Mouse (Mus musculus) liver, postnatal 0 days (tissue): Measurements from ENCODE around the gene Dtx3. TPM values are rescaled to one million over a fixed set of nuclear protein-coding genes. Genes with fewer than 3 reads are reported as not detected.
"Not testable (repeated sequence)": the region's sequence is repeated elsewhere in the genome, so short reads cannot be mapped to it uniquely, and the experiment has no call there.

ENCODE experiments used
- ATAC-seq: fragments of 200-750 bp; cut with Nextera tagmentation; 2 replicates; pipeline ENCODE4 v1.8.0; 2017; ENCODE audit warnings: mild to moderate bottlenecking, moderate library complexity
- DNase-seq: peaks from one replicate; pipeline ENCODE4 v3.0.0-alpha.2; 2016
- H3K27ac ChIP-seq: fragments of 300-500 bp; sonication (generic); 2 replicates; pipeline ENCODE4 v1.5.1; 2014; ENCODE audit warnings: antibody characterized with exemption, moderate library complexity, mild to moderate bottlenecking, low read depth
- H3K27me3 ChIP-seq: fragments of 300-500 bp; sonication (generic); 2 replicates; pipeline ENCODE4 v1.6.1; 2014; ENCODE audit warnings: low read length, control low read depth, mixed read lengths; ENCODE audit not compliant: insufficient read depth
- H3K36me3 ChIP-seq: fragments of 300-500 bp; sonication (generic); replicated peaks from 2 replicates; pipeline ENCODE4 v1.6.1; 2014; ENCODE audit warnings: mild to moderate bottlenecking, control low read depth, low read length, moderate library complexity, mixed read lengths; ENCODE audit not compliant: insufficient read depth
- H3K4me1 ChIP-seq: fragments of 300-500 bp; sonication (generic); 2 replicates; pipeline ENCODE4 v1.6.1; 2014; ENCODE audit warnings: antibody characterized with exemption, mild to moderate bottlenecking, control low read depth; ENCODE audit not compliant: insufficient read depth
- H3K4me2 ChIP-seq: fragments of 300-500 bp; sonication (generic); 2 replicates; pipeline ENCODE4 v1.6.1; 2014; ENCODE audit warnings: low read depth, mild to moderate bottlenecking, low read length, moderate library complexity, mixed read lengths
- H3K4me3 ChIP-seq: fragments of 300-500 bp; sonication (generic); 2 replicates; pipeline ENCODE4 v1.5.1; 2014; ENCODE audit warnings: low read depth, low read length
- H3K9ac ChIP-seq: fragments of 300-500 bp; sonication (generic); replicated peaks from 2 replicates; pipeline ENCODE4 v1.6.1; 2014; ENCODE audit warnings: mild to moderate bottlenecking, moderate library complexity
- H3K9me3 ChIP-seq: fragments of 300-500 bp; sonication (generic); 2 replicates; pipeline ENCODE4 v1.6.1; 2016; ENCODE audit warnings: mild to moderate bottlenecking, control low read depth, low read length, mixed read lengths
- CTCF ChIP-seq: sonication (generic); IDR thresholded peaks from 2 replicates; pipeline ENCODE4 v1.5.1; 2016; ENCODE audit warnings: antibody characterized with exemption, low read depth
- EP300 ChIP-seq: IDR thresholded peaks from 2 replicates; pipeline ENCODE4 v1.6.1; 2016; ENCODE audit warnings: antibody characterized with exemption, low read depth, mild to moderate bottlenecking
- WGBS: fragments of 180-500 bp; shearing (Covaris S2); extraction: QIAGEN DNeasy Blood & Tissue Kit; methylation state at CpG from one replicate; pipeline ENCODE4 v1.1.7; 2014; ENCODE audit not compliant: insufficient replicate concordance; 5-methylcytosine and 5-hydroxymethylcytosine counted together
- polyA plus RNA-seq: library from polyadenylated mRNA; unstranded; fragments of >200 nt; fragmentation: Nextera tagmentation; extraction: Ambion mirVana; gene quantifications from 2 replicates; pipeline ENCODE4 v1.2.1, GENCODE M21; 2015

Dtx3 gene
- polyA plus RNA-seq, 1 experiment from 2014 or later = 8.9 TPM

- H3K9me3 ChIP-seq = no peaks in the 10 kb centered on the region
- ATAC-seq = peak; percentile 70
- H3K9ac ChIP-seq = peak overlapping the region; percentile 95
- 11% methylated on average over 22 of the region's 22 CpGs for WGBS
- peak overlapping the region; percentile 99 for H3K4me2 ChIP-seq
- peak; percentile 66 for DNase-seq
- H3K27ac ChIP-seq = peak overlapping the region; percentile 89
- H3K4me1 ChIP-seq = peaks cover 27% of the 10 kb centered on the region
- H3K27me3 ChIP-seq = peaks cover 7% of the 10 kb centered on the region; the same call in 1 of the 2 replicates
- H3K36me3 ChIP-seq = peaks cover 18% of the 10 kb centered on the region
- H3K4me3 ChIP-seq = peak overlapping the region; percentile 95
- TF ChIP-seq CTCF (no peak), EP300 (no peak)
Observed at GRCm38 (mm10) chr10:127194428-127195327, 850 bp downstream of the Dtx3 start.

GRCm38 (mm10) chr10:127193011-127193410 is 2.5 kb downstream of the Dtx3 start:
- no peak overlapping the region for H3K4me2 ChIP-seq
- H3K36me3 ChIP-seq = peaks cover 2% of the 10 kb centered on the region; the same call in 1 of the 2 replicates
- H3K4me1 ChIP-seq = peaks cover 44% of the 10 kb centered on the region
- no peak for TF ChIP-seq EP300
- no peak for TF ChIP-seq CTCF
- no peak for DNase-seq
- H3K9me3 ChIP-seq = no peaks in the 10 kb centered on the region
- no peak overlapping the region for H3K4me3 ChIP-seq
- H3K27me3 ChIP-seq = peaks cover 23% of the 10 kb centered on the region
- no peak overlapping the region for H3K9ac ChIP-seq
- WGBS = 78% methylated on average over 9 of the region's 9 CpGs
- H3K27ac ChIP-seq = no peak overlapping the region
- no peak for ATAC-seq

GRCm38 (mm10) chr10:127192057-127192328 is 3.5 kb downstream of the Dtx3 start:
- Histone ChIP-seq H3K27ac (0 out of 2 replicates have a peak overlapping the region, but pooled peaks have one; percentile 1), H3K27me3 (peaks cover 31% of the 10 kb centered on the region), H3K4me1 (peaks cover 45% of the 10 kb centered on the region)
- ATAC-seq, H3K9me3 ChIP-seq, H3K4me3 ChIP-seq, H3K4me2 ChIP-seq, DNase-seq, H3K36me3 ChIP-seq, H3K9ac ChIP-seq: not testable (repeated sequence)
- WGBS = 84% methylated on average over 1 of the region's 1 CpGs

- Histone ChIP-seq H3K4me3 (no peak overlapping the region), H3K9me3 (no peaks in the 10 kb centered on the region; the same call in 1 of the 2 replicates), H3K27ac (peak overlapping the region; percentile 66; the same call in 1 of the 2 replicates), H3K27me3 (peaks cover 31% of the 10 kb centered on the region), H3K9ac (no peak overlapping the region), H3K36me3 (no peaks in the 10 kb centered on the region), H3K4me2 (no peak overlapping the region), H3K4me1 (peaks cover 45% of the 10 kb centered on the region)
- WGBS = 66% methylated on average over 19 of the region's 19 CpGs
- ATAC-seq (no peak), DNase-seq (no peak)
- TF ChIP-seq CTCF (no peak), EP300 (no peak)
Observed at GRCm38 (mm10) chr10:127191191-127192056, 4.1 kb downstream of the Dtx3 start.

GRCm38 (mm10) chr10:127190398-127191190 is 4.9 kb downstream of the Dtx3 start:
- H3K27ac ChIP-seq = peak overlapping the region; percentile 66
- H3K9me3 ChIP-seq = no peaks in the 10 kb centered on the region; the same call in 1 of the 2 replicates
- DNase-seq = no peak
- no peak for ATAC-seq
- peaks cover 31% of the 10 kb centered on the region for H3K27me3 ChIP-seq
- H3K4me2 ChIP-seq = peak overlapping the region; percentile 90
- no peak for TF ChIP-seq EP300
- no peak for TF ChIP-seq CTCF
- H3K4me1 ChIP-seq = peaks cover 41% of the 10 kb centered on the region
- no peak overlapping the region; the same call in 1 of the 2 replicates for H3K9ac ChIP-seq
- no peaks in the 10 kb centered on the region for H3K36me3 ChIP-seq
- no peak overlapping the region for H3K4me3 ChIP-seq
- WGBS = 45% methylated on average over 14 of the region's 14 CpGs
